Mouse (Mus musculus) spleen, adult 2 months (tissue): Measurements from ENCODE around the gene Med29. TPM values are rescaled to one million over a fixed set of nuclear protein-coding genes. Genes with fewer than 3 reads are reported as not detected.
A peak's percentile ranks its signal among the peaks of the same experiment; 100 is the strongest.

ENCODE experiments used
- DNase-seq, 2 experiments: peaks; one replicate each; pipeline versions ENCODE4 v3.0.0 to v3.0.0-alpha.2; 2012 to 2021; ENCODE audit warnings: low spot score in 2 of 2, low read depth in 1 of 2
- H3K27ac ChIP-seq: fragments of 200-500 bp; 2 replicates; pipeline ENCODE4 v1.5.1; 2012; ENCODE audit warnings: low read length, inconsistent platforms; ENCODE audit not compliant: insufficient read depth
- H3K27me3 ChIP-seq: fragments of 200-500 bp; 2 replicates; pipeline ENCODE4 v1.6.1; 2012; ENCODE audit warnings: mild to moderate bottlenecking, moderate library complexity, low read length, inconsistent platforms; ENCODE audit not compliant: control insufficient read depth, insufficient read depth
- H3K36me3 ChIP-seq: fragments of 200-500 bp; 2 replicates; pipeline ENCODE4 v1.6.1; 2012; ENCODE audit warnings: mild to moderate bottlenecking, low read length, inconsistent platforms; ENCODE audit not compliant: control insufficient read depth, insufficient read depth
- H3K4me1 ChIP-seq: fragments of 200-500 bp; 2 replicates; pipeline ENCODE4 v1.6.1; 2011; ENCODE audit warnings: inconsistent platforms; ENCODE audit not compliant: control insufficient read depth, insufficient read depth, insufficient read length
- H3K4me3 ChIP-seq: fragments of 200-500 bp; 2 replicates; pipeline ENCODE4 v1.5.1; 2011; ENCODE audit warnings: mild to moderate bottlenecking, inconsistent platforms; ENCODE audit not compliant: insufficient read depth, insufficient read length; ENCODE audit errors: extremely low read depth
- CTCF ChIP-seq: fragments of 200-500 bp; IDR thresholded peaks from 2 replicates; pipeline ENCODE4 v1.5.1; 2011; ENCODE audit warnings: mild to moderate bottlenecking, inconsistent platforms; ENCODE audit not compliant: insufficient read depth, insufficient read length, insufficient replicate concordance; ENCODE audit errors: extremely low read depth
- POLR2A ChIP-seq: fragments of 200-500 bp; IDR thresholded peaks from 2 replicates; pipeline ENCODE4 v1.6.1; 2011; ENCODE audit warnings: low read depth, low read length, inconsistent platforms
- WGBS: fragments of 180-500 bp; shearing (Covaris S2); methylation state at CpG from one replicate; pipeline ENCODE4 v1.1.7; 2018; 5-methylcytosine and 5-hydroxymethylcytosine counted together
- polyA plus RNA-seq: library from polyadenylated mRNA; depleted of rRNA; stranded (reverse); fragments of >200 nt; gene quantifications from 2 replicates; pipeline ENCODE4 v1.2.3, GENCODE M21; 2012

The Med29 gene
- polyA plus RNA-seq, 1 experiment: 26.6 TPM

GRCm38 (mm10) chr7:28436271-28436904 lies 43.9 kb upstream of the Med29 start:
- peak overlapping the region; percentile 75 for H3K4me3 ChIP-seq
- H3K27me3 ChIP-seq: no peaks in the 10 kb centered on the region
- H3K4me1 ChIP-seq: peaks cover 13% of the 10 kb centered on the region
- H3K27ac ChIP-seq: peak overlapping the region; percentile 92
- H3K36me3 ChIP-seq: peaks cover 1% of the 10 kb centered on the region; the same call in 1 of the 2 replicates
- WGBS: 1% methylated on average over 63 of the region's 64 CpGs
- peak; percentile 99 to 100 for DNase-seq
- peak; percentile 65 for TF ChIP-seq CTCF
- no peak for TF ChIP-seq POLR2A

- TF ChIP-seq POLR2A (no peak), CTCF (no peak)
- Histone ChIP-seq H3K27me3 (no peaks in the 10 kb centered on the region), H3K4me3 (peak overlapping the region; percentile 67), H3K36me3 (peaks cover 1% of the 10 kb centered on the region; the same call in 1 of the 2 replicates), H3K4me1 (peaks cover 13% of the 10 kb centered on the region), H3K27ac (peak overlapping the region; percentile 14; the same call in 1 of the 2 replicates)
- 6% methylated on average over 35 of the region's 70 CpGs for WGBS
- DNase-seq: peak in 1 of 2 experiments; percentile 29
Observed at GRCm38 (mm10) chr7:28435660-28436259, 43.3 kb upstream of the Med29 start.

GRCm38 (mm10) chr7:28432252-28432651 lies 39.7 kb upstream of the Med29 start:
- no peak for DNase-seq
- H3K4me1 ChIP-seq: peaks cover 14% of the 10 kb centered on the region

GRCm38 (mm10) chr7:28430512-28430911 lies 38.0 kb upstream of the Med29 start:
- Histone ChIP-seq H3K4me1 (peaks cover 12% of the 10 kb centered on the region), H3K27me3 (no peaks in the 10 kb centered on the region), H3K36me3 (peaks cover 1% of the 10 kb centered on the region; the same call in 1 of the 2 replicates), H3K27ac (no peak overlapping the region), H3K4me3 (no peak overlapping the region)
- 16% methylated on average over 1 of the region's 1 CpGs for WGBS
- DNase-seq: no peak
- TF ChIP-seq POLR2A: no peak
- no peak for TF ChIP-seq CTCF

More at GRCm38 (mm10) chr7:28432252-28432651, 39.7 kb upstream of the Med29 start:
- Histone ChIP-seq H3K4me3 (no peak overlapping the region), H3K27ac (no peak overlapping the region), H3K36me3 (peaks cover 1% of the 10 kb centered on the region; the same call in 1 of the 2 replicates), H3K27me3 (no peaks in the 10 kb centered on the region)
- 86% methylated on average over 2 of the region's 2 CpGs for WGBS
- no peak for TF ChIP-seq POLR2A
- no peak for TF ChIP-seq CTCF

GRCm38 (mm10) chr7:28427738-28428137 lies 35.2 kb upstream of the Med29 start:
- H3K36me3 ChIP-seq: peaks cover 8% of the 10 kb centered on the region
- DNase-seq: no peak
- H3K4me3 ChIP-seq: no peak overlapping the region
- H3K27me3 ChIP-seq: no peaks in the 10 kb centered on the region
- peaks cover 5% of the 10 kb centered on the region for H3K4me1 ChIP-seq
- H3K27ac ChIP-seq: no peak overlapping the region
- TF ChIP-seq CTCF (no peak), POLR2A (no peak)

- DNase-seq: no peak
- H3K4me3 ChIP-seq: no peak overlapping the region
- 89% methylated on average over 1 of the region's 1 CpGs for WGBS
- no peak overlapping the region for H3K27ac ChIP-seq
- no peaks in the 10 kb centered on the region for H3K4me1 ChIP-seq
- no peak for TF ChIP-seq CTCF
- TF ChIP-seq POLR2A: no peak
- peaks cover 11% of the 10 kb centered on the region for H3K36me3 ChIP-seq
- H3K27me3 ChIP-seq: no peaks in the 10 kb centered on the region
Observed at GRCm38 (mm10) chr7:28423018-28423417, 30.5 kb upstream of the Med29 start.

- Histone ChIP-seq H3K27ac (no peak overlapping the region), H3K4me1 (no peaks in the 10 kb centered on the region), H3K27me3 (no peaks in the 10 kb centered on the region), H3K4me3 (no peak overlapping the region), H3K36me3 (peaks cover 12% of the 10 kb centered on the region)
- WGBS: 94% methylated on average over 2 of the region's 2 CpGs
- no peak for DNase-seq
- no peak for TF ChIP-seq POLR2A
- no peak for TF ChIP-seq CTCF
Observed at GRCm38 (mm10) chr7:28419416-28419815, 26.9 kb upstream of the Med29 start.
